Mouse (Mus musculus) T-helper 2 cell (primary cell): ENCODE data around the gene Nfyb.

Experiments
- in situ Hi-C: fragments of 300-600 bp; cut with MboI, MseI; formaldehyde crosslinking; loops from one replicate; pipeline ENCODE4 v1.15.1; 2025; ENCODE audit warnings: high pct_unique_total_duplicates

The Nfyb gene

GRCm38 (mm10) chr10:82746988-82747850, 16.7 kb downstream of the Nfyb start:
- in situ Hi-C loops: no loop called here

GRCm38 (mm10) chr10:82745301-82745700, 18.6 kb downstream of the Nfyb start:
- in situ Hi-C loops: no loop called here

DNA sequence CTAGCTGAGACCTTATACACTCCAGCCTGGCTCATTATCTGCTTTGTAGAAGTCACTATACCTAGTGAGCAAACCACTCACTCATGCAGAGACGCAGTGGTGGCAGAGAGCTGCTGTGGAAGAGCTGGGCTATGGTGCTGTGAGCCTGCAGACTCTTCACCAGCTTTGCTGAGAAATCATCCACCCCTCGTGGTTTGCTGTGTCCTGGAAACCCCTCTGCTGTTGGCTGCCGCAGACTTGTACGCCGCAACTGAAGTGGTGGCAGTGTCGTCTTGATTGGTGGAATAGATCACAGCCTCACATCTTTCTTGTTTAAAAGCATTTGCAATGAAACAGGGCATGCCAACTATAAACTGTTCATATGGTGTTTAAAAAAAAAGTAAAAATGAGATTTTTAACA, 19.6 kb downstream of the Nfyb start:
- in situ Hi-C loops: no loop called here

- in situ Hi-C loops: no loop called here
Observed at GRCm38 (mm10) chr10:82742578-82742977, 21.4 kb downstream of the Nfyb start.

DNA sequence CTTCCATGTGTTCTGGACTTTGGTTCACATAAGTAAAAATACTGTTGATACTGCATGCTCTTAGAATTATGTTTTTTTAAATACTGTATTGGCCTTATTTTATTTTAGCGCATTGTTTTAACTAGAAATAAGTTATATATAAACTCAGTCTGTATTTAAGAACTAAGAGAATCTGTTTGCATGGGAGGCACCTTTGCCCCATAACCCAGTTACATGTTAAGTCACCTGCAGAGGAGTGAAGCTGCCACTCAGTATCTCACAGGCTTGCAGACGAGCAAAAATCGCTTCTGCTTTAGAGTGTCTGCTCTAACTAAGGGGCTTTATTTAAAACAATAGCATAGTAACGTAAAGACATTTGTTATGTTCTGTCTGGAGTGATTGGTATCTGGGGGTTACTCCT, 22.1 kb downstream of the Nfyb start:
- in situ Hi-C loops: no loop called here

DNA sequence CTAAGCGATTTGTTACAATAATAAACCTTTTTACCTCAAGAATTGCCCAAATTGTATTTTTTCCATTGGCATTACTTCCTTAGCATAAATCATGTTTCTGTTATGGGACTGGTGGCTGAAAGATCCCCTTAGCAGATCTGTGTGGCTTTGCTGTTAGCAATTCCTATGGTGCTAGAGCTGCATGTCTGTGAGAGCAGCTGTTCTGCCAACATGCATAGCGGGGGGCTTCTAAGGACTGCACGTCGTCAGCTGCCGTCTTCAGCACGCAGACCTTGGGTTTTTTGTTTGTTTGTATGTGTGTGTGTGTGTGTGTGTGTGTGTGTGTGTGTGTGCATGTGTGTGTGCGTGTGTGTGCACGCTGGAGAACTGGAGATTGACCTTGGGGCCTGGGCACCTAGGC, 22.6 kb downstream of the Nfyb start:
- in situ Hi-C loops: no loop called here

- in situ Hi-C loops: loop anchor here (10.0 kb wide), 1 partner anchor 1115 kb away; no protein-coding TSS in a partner anchor
Observed at GRCm38 (mm10) chr10:82699296-82699941, 64.5 kb downstream of the Nfyb start.

GRCm38 (mm10) chr10:82698712-82699261, 65.2 kb downstream of the Nfyb start:
- in situ Hi-C loops: loop anchor here (10.0 kb wide), 1 partner anchor 1114 kb away; no protein-coding TSS in a partner anchor
